Mouse (Mus musculus): ENCODE data around the gene Alpl.

DNA sequence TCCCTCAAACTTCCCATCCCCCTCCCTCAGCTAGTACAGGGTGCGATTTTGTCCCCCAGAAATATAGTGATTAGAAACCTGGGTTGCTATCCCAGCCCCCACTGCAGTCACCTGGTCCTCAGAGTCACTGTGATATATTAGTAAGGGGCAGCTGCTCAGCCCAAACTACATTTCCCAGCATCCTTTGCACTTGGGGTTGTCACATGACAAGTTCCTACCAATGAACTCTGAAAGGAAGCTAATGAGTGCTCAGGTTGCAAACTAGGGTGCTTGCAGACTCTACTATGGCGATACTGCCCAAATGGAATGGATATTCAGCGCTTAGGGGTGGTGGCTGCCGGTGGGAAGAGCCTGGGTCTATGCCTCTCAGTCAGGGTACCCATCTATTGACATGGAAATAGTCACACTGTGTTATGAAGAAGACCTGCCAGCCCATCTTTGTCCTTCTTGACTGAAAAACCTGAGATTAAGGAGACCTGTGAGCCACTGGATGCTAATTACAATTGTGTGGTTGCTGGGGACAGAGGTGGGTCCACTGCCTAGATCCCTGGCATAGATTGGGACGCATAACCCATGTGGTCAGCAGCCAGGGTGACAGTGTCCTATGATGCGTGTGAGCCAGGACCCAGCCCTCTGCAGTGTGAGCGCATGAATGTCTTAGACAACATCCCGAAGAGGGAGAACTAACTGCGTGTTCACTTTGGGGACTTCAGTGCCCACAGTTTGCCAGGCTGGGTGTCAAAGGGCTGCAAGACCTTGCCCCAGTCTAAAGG, 56.8 kb downstream of the Alpl start:
- TF ChIP-seq CTCF (IDR thresholded peaks at IDR 0.05; ENCODE audit: low read depth) (no peak), EP300 (optimal IDR thresholded peaks at IDR 0.05) (no peak)
